Mouse (Mus musculus) hindbrain, embryonic 10.5 days (tissue): Measurements from ENCODE around the gene Satb1. TPM values are rescaled to one million over a fixed set of nuclear protein-coding genes. Genes with fewer than 3 reads are reported as not detected.

Experiments used
- DNase-seq: peaks from one replicate; pipeline ENCODE4 v3.0.0-alpha.2; 2017; ENCODE audit warnings: low spot score
- H3K27ac ChIP-seq: fragments of 300-500 bp; sonication (generic); 2 replicates; pipeline ENCODE4 v1.5.1; 2016; ENCODE audit warnings: mild to moderate bottlenecking, moderate library complexity
- H3K27me3 ChIP-seq: fragments of 300-500 bp; sonication (generic); 2 replicates; pipeline ENCODE4 v1.6.1; 2016; ENCODE audit warnings: mild to moderate bottlenecking; ENCODE audit not compliant: poor library complexity, insufficient read depth, severe bottlenecking
- H3K36me3 ChIP-seq: fragments of 300-500 bp; sonication (generic); 2 replicates; pipeline ENCODE4 v1.6.1; 2016; ENCODE audit warnings: mild to moderate bottlenecking, moderate library complexity
- H3K4me1 ChIP-seq: fragments of 300-500 bp; sonication (generic); replicated peaks from 2 replicates; pipeline ENCODE4 v1.6.1; 2016; ENCODE audit warnings: mild to moderate bottlenecking
- H3K4me3 ChIP-seq: fragments of 300-500 bp; sonication (generic); 2 replicates; pipeline ENCODE4 v1.5.1; 2016; ENCODE audit warnings: mild to moderate bottlenecking, moderate library complexity
- H3K9me3 ChIP-seq: fragments of 300-500 bp; sonication (generic); 2 replicates; pipeline ENCODE4 v1.6.1; 2016; ENCODE audit warnings: mild to moderate bottlenecking, moderate library complexity
- WGBS: fragments of 180-500 bp; shearing (Covaris S2); methylation state at CpG from one replicate; pipeline ENCODE4 v1.1.7; 2016; 5-methylcytosine and 5-hydroxymethylcytosine counted together
- polyA plus RNA-seq: library from polyadenylated mRNA; unstranded; fragments of >200 nt; fragmentation: Nextera tagmentation; extraction: Ambion mirVana; gene quantifications from 2 replicates; pipeline ENCODE4 v1.2.1, GENCODE M21; 2016

The Satb1 gene
- polyA plus RNA-seq, 1 experiment from 2014 or later: 20.1 TPM

GRCm38 (mm10) chr17:51836901-51837300 is 3.8 kb upstream of the Satb1 start:
- DNase-seq: no peak
- 21% methylated on average over 1 of the region's 1 CpGs for WGBS
- H3K4me3 ChIP-seq: no peak overlapping the region
- H3K9me3 ChIP-seq: no peaks in the 10 kb centered on the region
- peaks cover 37% of the 10 kb centered on the region for H3K27me3 ChIP-seq
- no peaks in the 10 kb centered on the region for H3K36me3 ChIP-seq
- peaks cover 18% of the 10 kb centered on the region for H3K4me1 ChIP-seq
- no peak overlapping the region for H3K27ac ChIP-seq

- no peak for DNase-seq
- Histone ChIP-seq H3K27ac (no peak overlapping the region), H3K4me3 (no peak overlapping the region), H3K27me3 (peaks cover 43% of the 10 kb centered on the region), H3K9me3 (no peaks in the 10 kb centered on the region), H3K4me1 (peaks cover 24% of the 10 kb centered on the region), H3K36me3 (no peaks in the 10 kb centered on the region)
- 91% methylated on average over 5 of the region's 5 CpGs for WGBS
Observed at GRCm38 (mm10) chr17:51836243-51836642, 3.2 kb upstream of the Satb1 start.

GRCm38 (mm10) chr17:51833578-51834361 is 680 bp upstream of the Satb1 start:
- H3K36me3 ChIP-seq: no peaks in the 10 kb centered on the region
- 3% methylated on average over 16 of the region's 16 CpGs for WGBS
- H3K4me1 ChIP-seq: peaks cover 27% of the 10 kb centered on the region
- no peaks in the 10 kb centered on the region for H3K9me3 ChIP-seq
- H3K4me3 ChIP-seq: peak overlapping the region; percentile 74
- no peak overlapping the region; the same call in 1 of the 2 replicates for H3K27ac ChIP-seq
- H3K27me3 ChIP-seq: peaks cover 67% of the 10 kb centered on the region
- DNase-seq: peak; percentile 9

- H3K9me3 ChIP-seq: no peaks in the 10 kb centered on the region
- DNase-seq: no peak
- peak overlapping the region; percentile 74 for H3K4me3 ChIP-seq
- peaks cover 73% of the 10 kb centered on the region for H3K27me3 ChIP-seq
- H3K36me3 ChIP-seq: no peaks in the 10 kb centered on the region
- peaks cover 27% of the 10 kb centered on the region for H3K4me1 ChIP-seq
- peak overlapping the region; percentile 87 for H3K27ac ChIP-seq
- under 1% methylated on average over 36 of the region's 66 CpGs for WGBS
Observed at GRCm38 (mm10) chr17:51832421-51832875, 642 bp downstream of the Satb1 start.

- Histone ChIP-seq H3K27ac (peak overlapping the region; percentile 87), H3K9me3 (no peaks in the 10 kb centered on the region), H3K36me3 (no peaks in the 10 kb centered on the region), H3K4me1 (peaks cover 27% of the 10 kb centered on the region), H3K4me3 (peak overlapping the region; percentile 74), H3K27me3 (peaks cover 73% of the 10 kb centered on the region)
- under 1% methylated on average over 57 of the region's 57 CpGs for WGBS
- peak; percentile 58 for DNase-seq
Observed at GRCm38 (mm10) chr17:51831702-51832420, 1.2 kb downstream of the Satb1 start.

- Histone ChIP-seq H3K27ac (no peak overlapping the region), H3K27me3 (peaks cover 78% of the 10 kb centered on the region), H3K36me3 (no peaks in the 10 kb centered on the region), H3K4me1 (peaks cover 27% of the 10 kb centered on the region), H3K4me3 (peak overlapping the region; percentile 74), H3K9me3 (no peaks in the 10 kb centered on the region)
- 12% methylated on average over 14 of the region's 14 CpGs for WGBS
- DNase-seq: peak; percentile 4
Observed at GRCm38 (mm10) chr17:51831121-51831701, 1.9 kb downstream of the Satb1 start.

- peaks cover 27% of the 10 kb centered on the region for H3K4me1 ChIP-seq
- no peak overlapping the region for H3K4me3 ChIP-seq
- no peak overlapping the region for H3K27ac ChIP-seq
- no peaks in the 10 kb centered on the region for H3K9me3 ChIP-seq
- H3K27me3 ChIP-seq: peaks cover 62% of the 10 kb centered on the region
- DNase-seq: no peak
- no peaks in the 10 kb centered on the region for H3K36me3 ChIP-seq
Observed at GRCm38 (mm10) chr17:51829436-51829835, 3.7 kb downstream of the Satb1 start.

- H3K27me3 ChIP-seq: peaks cover 47% of the 10 kb centered on the region
- no peak overlapping the region for H3K27ac ChIP-seq
- 77% methylated on average over 8 of the region's 8 CpGs for WGBS
- peaks cover 15% of the 10 kb centered on the region for H3K4me1 ChIP-seq
- H3K9me3 ChIP-seq: no peaks in the 10 kb centered on the region
- no peak for DNase-seq
- no peaks in the 10 kb centered on the region for H3K36me3 ChIP-seq
- no peak overlapping the region for H3K4me3 ChIP-seq
Observed at GRCm38 (mm10) chr17:51827922-51828410, 5.1 kb downstream of the Satb1 start.

- Histone ChIP-seq H3K4me3 (no peak overlapping the region), H3K27me3 (peaks cover 37% of the 10 kb centered on the region), H3K27ac (no peak overlapping the region), H3K9me3 (no peaks in the 10 kb centered on the region), H3K36me3 (no peaks in the 10 kb centered on the region), H3K4me1 (peaks cover 5% of the 10 kb centered on the region)
- no peak for DNase-seq
- 77% methylated on average over 4 of the region's 4 CpGs for WGBS
Observed at GRCm38 (mm10) chr17:51826461-51826860, 6.6 kb downstream of the Satb1 start.

- WGBS: 25% methylated on average over 6 of the region's 6 CpGs
- Histone ChIP-seq H3K27ac (no peak overlapping the region), H3K9me3 (no peaks in the 10 kb centered on the region), H3K4me3 (no peak overlapping the region), H3K27me3 (no peaks in the 10 kb centered on the region), H3K36me3 (no peaks in the 10 kb centered on the region), H3K4me1 (peaks cover 12% of the 10 kb centered on the region; the same call in 1 of the 2 replicates)
- no peak for DNase-seq
Observed at GRCm38 (mm10) chr17:51814301-51814700, 18.8 kb downstream of the Satb1 start.

GRCm38 (mm10) chr17:51813784-51814120 is 19.3 kb downstream of the Satb1 start:
- Histone ChIP-seq H3K27me3 (no peaks in the 10 kb centered on the region), H3K4me3 (peak overlapping the region; percentile 89), H3K9me3 (no peaks in the 10 kb centered on the region), H3K36me3 (peaks cover 4% of the 10 kb centered on the region; the same call in 1 of the 2 replicates), H3K4me1 (peaks cover 12% of the 10 kb centered on the region; the same call in 1 of the 2 replicates), H3K27ac (peak overlapping the region; percentile 99)
- no peak for DNase-seq
- 2% methylated on average over 6 of the region's 6 CpGs for WGBS

GRCm38 (mm10) chr17:51812942-51813783 is 19.9 kb downstream of the Satb1 start:
- Histone ChIP-seq H3K27ac (peak overlapping the region; percentile 99), H3K27me3 (no peaks in the 10 kb centered on the region), H3K4me1 (peaks cover 12% of the 10 kb centered on the region; the same call in 1 of the 2 replicates), H3K36me3 (peaks cover 7% of the 10 kb centered on the region; the same call in 1 of the 2 replicates), H3K4me3 (peak overlapping the region; percentile 89), H3K9me3 (no peaks in the 10 kb centered on the region)
- peak; percentile 78 for DNase-seq
- under 1% methylated on average over 80 of the region's 115 CpGs for WGBS
